Mouse (Mus musculus): ENCODE data around the gene Tssk3.
"Not testable (repeated sequence)": the region's sequence is repeated elsewhere in the genome, so short reads cannot be mapped to it uniquely, and the experiment has no call there.

Tssk3 gene

DNA sequence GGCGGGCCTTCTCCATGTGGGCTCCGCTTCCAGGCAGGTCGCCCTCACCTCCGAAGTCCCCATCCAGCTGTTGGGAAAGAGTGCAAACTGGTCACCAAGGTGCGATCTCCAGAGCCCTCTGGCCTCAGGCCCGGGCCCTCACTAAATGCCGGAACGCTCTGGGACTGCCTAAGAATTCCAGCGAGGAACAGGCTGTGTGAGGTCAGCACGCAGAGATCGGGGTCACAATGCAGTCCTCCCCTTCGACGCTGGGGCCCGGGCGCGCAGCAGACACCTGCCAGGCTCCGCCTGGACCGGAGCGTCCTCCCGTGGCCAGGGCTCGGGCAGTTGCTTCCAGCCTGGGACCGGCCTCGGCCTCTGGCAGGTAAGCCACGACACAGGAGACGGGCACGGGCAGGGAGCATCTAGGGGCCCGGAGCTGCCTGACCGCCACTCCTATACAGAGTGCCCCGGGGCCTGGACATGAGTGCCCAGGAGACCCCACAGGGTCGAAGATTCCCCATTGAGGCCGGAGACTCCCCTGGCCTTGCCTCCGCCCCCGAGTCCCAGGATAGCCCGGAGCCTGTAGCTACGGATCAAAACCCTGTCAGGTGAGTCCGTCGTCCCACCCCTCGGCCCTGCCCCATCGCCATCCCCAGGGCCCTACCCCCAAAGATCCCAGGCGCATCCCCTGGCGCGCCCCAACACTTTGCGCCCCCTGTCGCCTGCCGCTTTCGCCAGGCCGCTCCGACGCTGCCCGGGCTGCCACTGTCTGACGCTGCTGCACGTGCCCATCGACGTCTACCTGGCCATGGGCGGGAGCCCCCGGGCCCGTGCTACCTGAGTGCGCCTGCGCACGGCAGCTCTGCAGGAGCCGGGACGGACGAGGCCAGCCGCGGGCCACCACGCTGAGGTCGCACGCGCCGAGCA, at the start of gene Tssk3, which contains the start of gene Fam229a:
TSS of gene Tssk3 (minus strand) at position 51 of the 909 bp plus-strand sequence.
TSS of gene Fam229a (plus strand) at position 219 of the 909 bp plus-strand sequence.
- no peak for DNase-seq (ENCODE audit: low read depth, low spot score)

DNA sequence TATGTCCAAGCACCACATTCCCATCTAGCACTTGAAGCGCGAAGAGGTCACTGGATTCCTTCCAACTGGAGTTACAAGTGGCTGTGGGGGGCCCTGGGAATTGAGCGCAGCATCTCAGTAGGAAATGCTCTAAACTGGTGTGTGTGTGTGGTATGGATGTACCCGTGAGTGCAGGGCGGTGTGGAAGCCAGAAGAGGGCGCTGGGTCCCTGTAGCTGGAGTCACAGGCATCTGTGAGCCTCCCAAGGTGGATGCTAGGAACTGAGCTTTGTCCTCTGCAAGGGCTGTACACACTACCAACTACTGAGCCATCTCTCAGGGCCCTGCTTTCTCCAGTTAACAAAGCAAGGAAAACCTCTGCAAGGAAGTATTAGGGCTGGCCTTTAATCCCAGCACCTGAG, 49.2 kb upstream of the Tssk3 start:
- DNase-seq (ENCODE audit: low read depth, low spot score): no peak

DNA sequence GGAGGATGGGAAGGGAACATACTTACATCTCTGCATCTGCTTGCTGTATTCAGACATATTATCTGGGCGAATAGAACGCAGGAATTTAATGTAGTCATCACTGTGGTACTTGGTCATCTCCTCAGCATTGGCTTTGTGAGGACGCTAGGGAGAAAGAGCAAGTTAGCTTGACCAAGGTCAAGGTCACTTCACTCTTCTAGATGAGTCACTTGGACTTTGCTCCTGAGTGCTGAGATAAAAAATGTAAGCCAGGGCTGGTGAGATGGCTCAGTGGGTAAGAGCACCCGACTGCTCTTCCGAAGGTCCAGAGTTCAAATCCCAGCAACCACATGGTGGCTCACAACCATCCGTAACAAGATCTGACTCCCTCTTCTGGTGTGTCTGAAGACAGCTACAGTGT, 38.1 kb upstream of the Tssk3 start:
- not testable (repeated sequence) for DNase-seq (ENCODE audit: low read depth, low spot score)

DNA sequence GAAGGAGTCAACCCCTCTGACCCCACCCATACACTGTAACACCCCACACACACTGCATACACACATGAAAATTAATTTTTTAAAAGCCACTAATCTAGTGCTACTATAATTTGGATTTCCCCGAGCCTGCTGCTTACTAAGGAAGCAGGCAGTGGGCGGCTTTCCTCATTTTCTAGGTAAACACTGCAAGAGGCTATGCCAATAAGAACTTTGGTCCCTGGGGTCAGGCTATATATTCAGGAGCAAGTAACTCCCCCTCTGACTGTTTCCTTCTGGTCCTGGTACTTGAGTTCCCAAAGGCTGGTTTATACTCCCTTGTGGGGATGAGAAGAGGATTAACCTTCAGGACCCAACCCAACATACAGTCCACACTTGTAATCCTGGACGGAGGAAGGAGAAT, 35.1 kb upstream of the Tssk3 start:
- no peak for DNase-seq (ENCODE audit: low read depth, low spot score)

DNA sequence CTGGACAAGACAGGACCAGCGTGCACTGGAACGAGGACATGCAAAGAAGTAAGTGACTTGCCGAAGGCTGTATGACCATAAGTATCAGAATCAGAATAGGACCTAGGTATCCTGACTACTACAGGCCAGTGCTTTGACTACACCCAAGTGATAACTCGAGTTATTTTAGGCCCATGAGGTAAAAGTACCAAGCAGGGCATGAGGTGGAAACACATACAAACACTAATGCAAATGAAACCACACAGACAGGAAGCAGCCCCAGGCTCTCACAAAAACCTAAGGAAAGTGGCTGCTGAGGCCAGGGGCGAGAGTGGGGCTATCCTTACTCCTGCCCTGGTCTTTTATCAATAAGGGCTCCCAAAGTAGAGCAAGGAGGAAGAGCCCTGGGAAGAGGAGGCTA, 34.5 kb upstream of the Tssk3 start:
- DNase-seq (ENCODE audit: low read depth, low spot score): no peak

DNA sequence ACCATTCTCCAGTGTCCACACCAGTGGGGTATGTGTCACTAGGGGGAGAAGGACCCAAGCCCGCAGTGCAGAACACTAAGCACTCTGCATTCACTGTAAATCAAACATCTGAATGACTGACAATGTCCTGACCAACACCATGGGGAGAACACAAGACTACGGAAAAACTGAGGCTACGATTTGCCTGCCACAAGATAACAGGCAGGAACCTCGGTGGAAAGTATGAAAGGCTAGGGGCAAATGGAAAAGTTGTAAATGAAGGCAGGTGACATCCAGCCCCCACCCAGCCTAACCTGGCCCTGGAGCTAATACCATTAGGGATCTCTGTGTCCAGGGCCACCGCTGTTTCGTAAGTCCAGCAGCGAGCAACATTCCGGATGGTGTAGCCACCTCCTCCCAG, 27.7 kb upstream of the Tssk3 start:
- no peak for DNase-seq (ENCODE audit: low read depth, low spot score)

DNA sequence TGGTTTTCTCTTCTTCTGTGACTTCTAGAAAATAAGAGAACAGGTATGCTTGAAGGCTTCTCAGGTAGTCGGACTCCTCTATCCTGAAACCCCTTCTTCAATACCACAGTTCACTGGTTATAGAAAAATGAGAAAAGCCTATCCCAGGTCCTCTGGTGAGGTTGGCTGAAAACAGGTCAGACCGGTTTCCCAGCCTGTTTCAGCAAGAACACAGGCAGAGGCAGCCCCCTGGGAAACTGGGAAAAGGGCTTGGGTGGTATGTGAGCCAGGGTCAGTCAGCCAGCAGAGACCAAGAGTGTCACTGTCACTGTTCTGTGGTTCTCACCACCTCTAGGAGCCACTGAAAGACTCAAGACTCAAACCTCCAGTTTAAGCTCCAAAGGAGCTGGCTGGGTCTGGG, 26.1 kb upstream of the Tssk3 start:
- DNase-seq (ENCODE audit: low read depth, low spot score): no peak

DNA sequence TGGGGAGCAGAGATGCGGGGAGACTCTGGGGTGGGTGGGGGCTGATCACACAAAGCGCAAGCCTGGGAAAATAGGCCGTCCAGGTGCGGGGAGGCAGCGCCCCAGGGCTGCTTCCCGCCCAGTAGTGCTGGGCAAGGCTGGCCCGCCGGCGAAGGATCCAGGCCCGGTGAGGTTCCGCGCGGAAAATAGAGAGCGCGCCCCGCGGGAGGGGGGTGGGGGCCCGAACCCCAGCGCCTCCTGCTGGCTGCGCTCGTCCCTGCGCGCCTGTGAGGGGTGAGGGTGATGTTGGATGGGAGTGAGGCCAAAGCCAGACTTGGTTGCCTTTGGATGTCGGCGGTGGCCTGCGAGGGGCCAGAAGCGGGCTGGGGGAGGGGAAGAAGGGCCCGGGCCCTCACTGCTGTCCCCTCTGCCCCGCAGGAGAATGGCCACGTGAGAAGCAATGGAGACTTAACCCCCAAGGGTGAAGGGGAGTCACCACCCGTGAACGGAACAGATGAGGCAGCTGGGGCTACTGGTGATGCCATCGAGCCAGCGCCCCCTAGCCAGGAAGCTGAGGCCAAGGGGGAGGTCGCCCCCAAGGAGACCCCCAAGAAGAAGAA, 23.6 kb upstream of the Tssk3 start:
- no peak for DNase-seq (ENCODE audit: low read depth, low spot score)

DNA sequence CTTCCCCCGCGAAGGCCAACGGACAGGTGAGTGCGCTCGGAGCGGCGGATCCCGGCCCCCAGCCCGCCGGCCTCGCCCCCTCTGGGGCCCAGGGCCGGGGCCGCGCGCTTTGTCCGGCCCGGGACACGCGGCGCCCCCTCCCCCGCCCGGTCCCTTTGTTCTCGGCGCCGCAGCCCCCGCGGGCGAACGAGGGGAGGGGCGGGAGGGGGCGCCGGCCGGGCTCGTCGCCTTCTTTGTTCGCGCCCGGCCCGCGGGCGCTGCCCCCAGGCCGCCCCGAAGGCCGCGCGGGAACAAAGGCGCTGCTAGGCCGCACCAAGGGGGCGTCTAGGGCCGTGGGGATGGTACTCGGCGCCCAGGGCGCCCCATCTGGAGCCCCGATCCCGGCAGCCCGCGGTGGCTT, 23.1 kb upstream of the Tssk3 start:
- DNase-seq (ENCODE audit: low read depth, low spot score): no peak

DNA sequence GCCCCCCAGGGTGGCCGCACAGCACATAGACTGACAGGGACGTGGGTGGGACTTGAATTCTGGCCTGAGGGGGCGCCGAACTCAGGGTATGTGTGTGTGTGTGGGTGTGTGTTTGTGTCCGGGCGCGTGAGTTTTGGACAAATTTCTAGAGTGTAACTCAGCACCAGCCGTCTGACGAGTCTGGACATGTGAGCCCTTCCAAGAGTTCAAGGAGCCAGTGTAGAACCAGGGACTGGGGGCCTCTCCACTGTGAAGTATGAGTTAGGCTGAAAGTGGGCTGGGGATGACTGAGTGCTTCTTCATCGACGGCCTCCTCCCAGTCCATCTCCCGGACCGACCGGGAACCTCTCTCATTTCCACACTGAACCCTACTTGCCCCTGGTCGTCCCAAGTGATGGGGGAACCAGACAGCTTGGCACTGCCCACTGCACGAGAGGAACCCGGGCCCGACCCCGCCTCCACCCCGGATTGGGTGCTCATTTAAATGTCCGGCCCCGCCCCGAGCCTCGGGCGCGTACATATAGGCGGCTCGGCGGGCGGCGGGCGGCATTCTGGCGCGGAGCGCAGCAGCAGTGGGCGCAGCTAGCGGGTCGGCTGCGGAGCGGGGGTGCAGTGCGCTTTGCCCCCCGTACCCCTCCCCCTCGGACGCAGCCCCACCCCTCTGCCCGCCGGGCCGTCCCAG, 22.4 kb upstream of the Tssk3 start, which contains the start of gene Marcksl1:
TSS of gene Marcksl1 (plus strand) at position 496 of the 682 bp plus-strand sequence.
- no peak for DNase-seq (ENCODE audit: low read depth, low spot score)

DNA sequence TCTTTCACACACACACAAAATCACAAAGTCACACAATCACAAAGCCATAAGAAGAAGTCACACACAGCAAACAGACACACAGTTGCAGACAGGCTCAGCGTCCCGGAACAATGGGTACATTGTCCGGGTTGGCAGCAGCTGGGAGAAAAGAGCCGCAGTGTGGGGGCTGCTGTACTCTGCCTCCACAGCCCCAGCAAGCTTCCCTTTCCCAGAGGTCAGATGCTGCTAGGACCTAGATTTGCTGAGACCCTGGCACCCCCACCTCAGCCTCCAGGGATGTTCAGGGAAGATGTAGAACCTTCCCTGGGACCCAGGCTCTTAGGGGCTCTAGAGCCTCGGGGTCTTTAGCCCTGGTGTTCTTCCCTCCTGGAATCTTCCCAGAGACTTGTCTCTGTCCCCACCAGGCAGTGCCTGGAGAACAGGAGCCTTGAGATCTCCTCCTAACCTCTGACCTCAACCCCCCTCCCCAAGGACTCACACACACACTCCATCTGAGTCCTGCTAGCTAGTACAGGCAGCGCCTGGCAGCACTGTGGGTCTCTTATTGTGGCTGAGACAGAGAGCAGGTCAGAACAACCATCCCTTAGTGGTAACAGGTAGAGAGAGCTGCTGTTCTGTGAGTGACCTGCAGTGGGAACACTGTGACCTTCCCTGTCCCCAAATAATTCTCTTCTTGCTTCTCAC, 20.7 kb upstream of the Tssk3 start:
- DNase-seq (ENCODE audit: low read depth, low spot score): no peak

DNA sequence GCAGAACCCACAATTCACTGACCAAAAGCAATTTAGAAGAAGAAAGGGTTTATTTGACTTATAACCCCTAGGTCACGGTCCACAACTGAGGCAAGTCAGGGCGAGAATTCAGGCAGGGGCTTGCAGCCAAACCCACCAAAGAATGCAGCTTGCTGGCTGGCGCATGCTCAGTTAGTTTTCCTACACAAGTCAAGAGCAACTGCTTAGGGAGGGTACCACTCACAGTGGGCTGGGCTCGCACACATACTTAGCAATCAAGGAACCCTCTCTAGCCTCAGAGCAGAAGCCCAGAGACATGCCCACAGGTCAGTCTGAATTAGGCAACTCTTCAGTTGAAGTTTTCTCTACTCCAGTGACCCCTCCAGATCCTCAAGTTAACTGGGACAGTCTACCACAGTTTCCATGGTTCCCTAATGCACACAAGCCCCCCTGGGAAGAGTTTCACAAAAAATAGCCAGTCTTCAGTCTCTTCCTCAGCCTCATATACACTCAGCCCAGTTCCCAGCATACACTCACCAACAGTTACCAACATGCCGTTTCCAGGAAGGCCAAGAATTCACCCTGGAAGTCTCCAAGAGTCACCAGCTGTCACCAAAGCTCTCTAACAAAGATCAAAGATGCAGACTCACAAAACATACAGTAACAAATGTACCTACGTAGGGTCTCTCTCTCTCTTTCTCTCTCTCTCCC, 20.0 kb upstream of the Tssk3 start:
- no peak for DNase-seq (ENCODE audit: low read depth, low spot score)

DNA sequence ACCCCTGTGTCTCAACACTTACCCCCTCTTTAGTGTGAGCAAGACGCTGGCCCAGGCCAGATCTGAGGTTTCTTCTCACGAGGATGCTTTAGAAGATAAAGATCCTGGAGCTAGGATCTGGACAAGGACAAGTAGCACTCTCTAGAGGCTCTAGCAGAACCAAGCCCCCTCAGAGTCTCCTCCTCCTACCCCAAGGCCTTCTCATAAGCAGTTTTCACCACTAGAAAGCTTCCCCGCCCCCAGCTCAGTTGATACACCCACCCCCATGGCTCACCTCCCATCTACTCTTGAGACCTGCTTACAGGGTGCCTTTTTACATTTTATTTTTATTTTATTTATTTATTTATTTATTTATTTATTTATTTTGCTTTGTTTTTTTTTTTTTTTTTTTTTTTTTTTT, 18.8 kb upstream of the Tssk3 start:
- DNase-seq (ENCODE audit: low read depth, low spot score): no peak

DNA sequence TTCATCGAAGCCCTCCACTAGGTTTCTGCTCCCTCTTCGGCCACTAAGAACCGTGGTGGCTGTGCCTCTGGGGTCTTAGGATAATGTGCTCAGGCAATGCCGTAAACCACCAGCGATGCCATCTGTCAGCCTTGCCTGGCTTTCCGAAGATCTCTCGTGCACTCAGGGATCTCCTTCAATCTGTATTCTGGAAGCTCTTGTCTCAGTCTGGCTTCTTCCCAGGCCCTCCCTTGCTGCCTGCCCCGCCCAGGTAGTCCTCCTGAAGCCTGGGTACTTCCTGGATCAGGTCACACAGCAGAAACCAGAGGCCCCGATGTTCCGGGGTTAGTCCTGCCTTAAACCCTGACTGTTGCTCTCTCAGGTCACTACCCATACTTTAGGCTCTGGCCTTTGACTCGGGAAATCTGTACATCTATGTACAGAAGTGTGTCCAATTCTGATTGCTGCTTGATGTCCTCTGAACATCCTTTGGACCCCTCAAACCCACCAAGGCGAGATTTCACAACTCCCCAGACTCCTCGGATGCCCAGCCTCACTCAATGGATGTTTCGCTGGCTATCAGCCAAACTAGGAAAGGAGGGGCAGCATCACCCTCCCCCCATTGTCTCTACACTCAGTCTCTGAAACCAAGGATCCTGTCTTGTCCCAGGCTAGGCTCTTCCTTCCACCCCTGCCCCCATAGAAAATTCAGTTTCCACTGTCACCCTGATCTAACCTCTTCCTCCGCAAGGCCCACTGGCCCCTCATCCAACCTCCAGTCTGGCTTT, 18.2 kb upstream of the Tssk3 start:
- DNase-seq (ENCODE audit: low read depth, low spot score): no peak

DNA sequence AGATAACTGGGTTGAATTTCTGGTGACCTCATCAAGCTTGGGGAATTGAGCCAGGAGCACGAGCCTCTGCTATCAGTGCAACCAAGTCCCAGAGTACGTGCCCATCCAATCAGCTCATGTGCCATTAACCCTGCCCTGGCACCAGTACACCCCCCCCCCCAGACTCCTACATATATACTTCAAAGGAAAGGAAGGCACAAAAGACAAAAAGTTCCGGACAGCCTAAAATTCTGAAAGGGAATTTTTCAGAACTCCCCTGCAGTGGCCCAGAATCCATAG, 17.4 kb upstream of the Tssk3 start:
- DNase-seq (ENCODE audit: low read depth, low spot score): no peak

DNA sequence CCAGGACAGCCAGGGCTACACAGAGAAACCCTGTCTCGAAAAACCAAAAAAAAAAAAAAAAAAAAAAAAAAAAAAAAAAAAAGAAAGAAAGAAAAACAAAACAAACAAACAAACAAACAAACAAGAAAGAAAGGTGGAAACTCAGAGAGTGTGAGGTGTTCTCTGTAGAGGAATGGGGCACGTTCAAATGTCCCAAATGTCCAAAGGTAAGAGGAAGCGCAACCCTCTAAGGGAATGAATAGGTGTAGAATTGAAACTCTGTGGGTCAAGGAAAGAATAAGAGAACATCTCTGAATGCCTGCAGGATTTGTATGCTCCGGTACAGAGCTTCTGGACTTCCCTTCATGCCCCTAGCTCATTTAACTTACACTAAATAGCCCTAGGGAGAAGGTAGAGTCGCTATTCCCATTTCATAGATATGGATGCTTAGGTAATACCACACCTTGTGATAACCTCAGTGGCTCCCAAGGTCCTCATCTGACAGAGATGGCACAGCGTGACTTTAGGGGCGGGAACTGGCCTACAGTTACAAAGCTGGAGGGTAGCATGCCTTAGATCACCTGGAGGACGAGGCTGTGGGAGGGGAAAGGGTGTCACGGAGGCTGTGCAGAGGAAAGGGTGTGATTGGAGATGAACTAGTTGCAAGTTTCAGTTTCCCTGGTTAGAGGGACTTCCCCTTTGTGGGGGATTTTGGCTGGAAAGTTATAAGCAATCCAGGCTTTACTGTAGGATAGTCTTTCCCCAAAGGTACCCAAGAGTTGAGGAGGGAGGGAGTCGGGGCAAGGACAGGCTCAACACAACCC, 16.8 kb upstream of the Tssk3 start:
- no peak for DNase-seq (ENCODE audit: low read depth, low spot score)

DNA sequence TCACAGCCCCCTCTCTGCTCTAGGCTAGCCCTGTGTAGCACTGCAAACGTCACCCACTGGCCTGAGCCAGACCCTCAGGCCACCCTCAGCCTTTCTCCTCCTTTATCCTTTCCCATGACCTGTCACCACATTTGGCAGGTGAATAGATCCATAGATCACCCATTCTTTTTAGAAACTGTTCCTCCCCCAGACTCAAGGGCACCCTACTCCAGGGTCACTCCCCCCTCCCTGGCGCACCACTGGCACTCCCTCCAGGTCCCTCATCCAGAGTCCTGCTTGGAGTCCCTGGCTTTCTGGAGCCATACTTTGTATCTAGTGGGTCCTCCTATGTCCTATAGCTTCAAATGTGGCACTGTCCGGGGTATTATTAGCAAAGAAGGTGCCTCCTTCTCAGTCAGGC, 14.7 kb upstream of the Tssk3 start:
- DNase-seq (ENCODE audit: low read depth, low spot score): no peak

DNA sequence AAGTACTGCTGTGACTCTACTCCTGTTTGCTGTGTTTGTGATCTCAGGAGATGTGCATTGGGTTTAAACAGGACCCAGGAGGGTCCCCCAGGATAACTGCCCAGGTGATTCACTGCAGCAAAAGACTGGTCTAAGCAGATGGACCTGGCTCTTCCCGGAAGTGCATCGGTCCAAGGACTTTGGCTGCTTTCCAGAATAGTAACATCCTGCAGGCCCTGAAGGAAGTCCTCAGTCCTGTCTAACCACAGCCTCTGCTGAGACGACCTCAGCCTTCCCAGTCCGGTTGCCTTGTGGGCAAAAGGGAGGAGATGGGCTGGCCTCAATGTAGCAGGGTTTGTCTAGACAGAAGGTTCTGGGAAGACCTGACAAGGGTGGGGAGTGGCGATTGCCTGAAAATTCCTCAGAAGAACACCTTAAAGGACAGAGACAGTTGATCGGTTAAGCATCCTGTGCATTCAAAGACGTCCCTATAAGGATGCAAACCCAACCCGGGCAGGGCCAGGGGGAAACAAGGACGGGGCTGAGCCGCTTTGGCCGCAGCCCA, 12.2 kb upstream of the Tssk3 start:
- no peak for DNase-seq (ENCODE audit: low read depth, low spot score)

DNA sequence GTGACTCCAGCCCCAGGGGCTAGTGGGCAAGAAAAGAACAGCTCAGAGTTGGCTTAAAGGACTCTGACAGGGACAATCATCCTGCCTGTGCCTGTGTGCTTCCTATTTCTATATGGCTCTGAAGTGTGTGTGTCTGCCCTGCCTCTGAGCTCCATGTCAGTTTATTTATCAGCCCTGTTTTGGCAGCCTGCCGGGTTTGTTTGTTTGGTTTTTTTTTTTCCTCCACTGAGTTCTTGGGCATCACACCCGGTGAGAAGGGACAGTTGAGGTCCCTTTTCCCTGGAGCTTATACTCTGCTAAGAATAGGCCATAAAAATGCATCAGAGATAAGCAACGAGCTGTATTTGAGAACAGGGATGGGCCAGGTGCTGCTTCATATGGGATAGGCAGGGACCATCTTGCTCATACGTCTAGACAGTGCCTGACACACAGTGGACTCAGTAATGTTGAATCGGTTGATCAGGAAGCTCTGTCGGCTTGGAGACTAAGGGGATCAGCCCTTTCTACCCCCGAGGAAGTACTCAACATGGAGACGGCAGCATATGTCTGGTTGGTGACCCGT, 11.6 kb upstream of the Tssk3 start:
- DNase-seq (ENCODE audit: low read depth, low spot score): no peak
